Mouse (Mus musculus) 3T3-L1 (cell line): ENCODE results near the gene Vmn2r71.

Experiments
- DNase-seq: peaks from one replicate; pipeline ENCODE4 v3.0.0-alpha.2; 2015; ENCODE audit warnings: low read depth, low spot score

The Vmn2r71 gene

GRCm38 (mm10) chr7:85562787-85563186 lies at the start of gene Vmn2r71:
Gene Vmn2r71, plus strand, starts transcription at chr7:85563087.
- no peak for DNase-seq

GRCm38 (mm10) chr7:85542108-85542507 lies 20.8 kb upstream of the Vmn2r71 start:
- DNase-seq = no peak

- DNase-seq = no peak
Measured at GRCm38 (mm10) chr7:85543118-85543517, 19.8 kb upstream of the Vmn2r71 start.

- DNase-seq = no peak
Measured at GRCm38 (mm10) chr7:85569092-85569491, 6.2 kb downstream of the Vmn2r71 start, which contains the start of gene Vmn2r70. Gene Vmn2r70, minus strand, starts transcription at chr7:85569192.
